Mouse (Mus musculus): Measurements from ENCODE around the gene Qrich1. TPM values are rescaled to one million over a fixed set of nuclear protein-coding genes. Genes with fewer than 3 reads are reported as not detected.
A peak's percentile ranks its signal among the peaks of the same experiment; 100 is the strongest.

Gene Qrich1
- total and polyA plus RNA-seq, 2 experiments from 2014 or later: 123 to 265 TPM

GRCm38 (mm10) chr9:108574921-108575320 is 58.3 kb downstream of the Qrich1 start:
- Histone ChIP-seq H3K9me3 (ENCODE audit: low read length) (no peaks in the 10 kb centered on the region), H3K27ac (ENCODE audit: low read depth, low read length) (no peak overlapping the region), H3K9ac (no peak overlapping the region), H3K27me3 (ENCODE audit: insufficient read depth, low read length) (no peaks in the 10 kb centered on the region), H3K4me2 (ENCODE audit: low read depth) (no peak overlapping the region), H3K4me3 (ENCODE audit: low read depth, low read length) (no peak overlapping the region), H3K4me1 (ENCODE audit: insufficient read depth) (peaks cover 21% of the 10 kb centered on the region), H3K36me3 (ENCODE audit: insufficient read depth) (peaks cover 36% of the 10 kb centered on the region)
- 89% methylated on average over 12 of the region's 12 CpGs for WGBS
- TF ChIP-seq CTCF (IDR thresholded peaks at IDR 0.05; ENCODE audit: low read depth): no peak
- DNase-seq (no peak), ATAC-seq (no peak)

- peaks cover 16% of the 10 kb centered on the region for H3K4me1 ChIP-seq (ENCODE audit: insufficient read depth)
- no peak overlapping the region for H3K27ac ChIP-seq (ENCODE audit: low read depth, low read length)
- peaks cover 36% of the 10 kb centered on the region for H3K36me3 ChIP-seq (ENCODE audit: insufficient read depth)
- no peak for DNase-seq
- H3K9ac ChIP-seq: no peak overlapping the region
- H3K4me2 ChIP-seq (ENCODE audit: low read depth): no peak overlapping the region
- TF ChIP-seq CTCF (IDR thresholded peaks at IDR 0.05; ENCODE audit: low read depth): no peak
- no peaks in the 10 kb centered on the region for H3K27me3 ChIP-seq (ENCODE audit: insufficient read depth, low read length)
- H3K4me3 ChIP-seq (ENCODE audit: low read depth, low read length): no peak overlapping the region
- ATAC-seq: no peak
- no peaks in the 10 kb centered on the region for H3K9me3 ChIP-seq (ENCODE audit: low read length)
- 89% methylated on average over 37 of the region's 37 CpGs for WGBS
Observed at GRCm38 (mm10) chr9:108575321-108576297, 59.0 kb downstream of the Qrich1 start.

- TF ChIP-seq CTCF (IDR thresholded peaks at IDR 0.05; ENCODE audit: low read depth): no peak
- H3K4me2 ChIP-seq (ENCODE audit: low read depth): peak overlapping the region; percentile 73
- H3K27me3 ChIP-seq (ENCODE audit: insufficient read depth, low read length): no peaks in the 10 kb centered on the region
- H3K36me3 ChIP-seq (ENCODE audit: insufficient read depth): peaks cover 37% of the 10 kb centered on the region
- DNase-seq: no peak
- peak overlapping the region; percentile 90 for H3K4me3 ChIP-seq (ENCODE audit: low read depth, low read length)
- H3K27ac ChIP-seq (ENCODE audit: low read depth, low read length): 0 out of 2 replicates have a peak overlapping the region, but pooled peaks have one; percentile 97
- H3K9me3 ChIP-seq (ENCODE audit: low read length): no peaks in the 10 kb centered on the region
- 39% methylated on average over 6 of the region's 6 CpGs for WGBS
- peaks cover 15% of the 10 kb centered on the region for H3K4me1 ChIP-seq (ENCODE audit: insufficient read depth)
- no peak for ATAC-seq
- H3K9ac ChIP-seq: peak overlapping the region; percentile 94; the same call in 1 of the 2 replicates
Observed at GRCm38 (mm10) chr9:108577025-108577424, 60.4 kb downstream of the Qrich1 start.

GRCm38 (mm10) chr9:108577934-108578544 is 61.4 kb downstream of the Qrich1 start:
- peak; percentile 67 for DNase-seq
- peaks cover 37% of the 10 kb centered on the region for H3K36me3 ChIP-seq (ENCODE audit: insufficient read depth)
- H3K4me3 ChIP-seq (ENCODE audit: low read depth, low read length): peak overlapping the region; percentile 90
- peak; percentile 23; the same call in 1 of the 2 replicates for ATAC-seq
- no peak for TF ChIP-seq CTCF (IDR thresholded peaks at IDR 0.05; ENCODE audit: low read depth)
- H3K4me2 ChIP-seq (ENCODE audit: low read depth): peak overlapping the region; percentile 73
- no peaks in the 10 kb centered on the region for H3K9me3 ChIP-seq (ENCODE audit: low read length)
- H3K9ac ChIP-seq: peak overlapping the region; percentile 94
- under 1% methylated on average over 24 of the region's 24 CpGs for WGBS
- H3K4me1 ChIP-seq (ENCODE audit: insufficient read depth): peaks cover 15% of the 10 kb centered on the region
- peak overlapping the region; percentile 97 for H3K27ac ChIP-seq (ENCODE audit: low read depth, low read length)
- no peaks in the 10 kb centered on the region for H3K27me3 ChIP-seq (ENCODE audit: insufficient read depth, low read length)

GRCm38 (mm10) chr9:108578545-108579343 is 62.1 kb downstream of the Qrich1 start, which contains the start of gene Wdr6:
TSS of gene Wdr6 (minus strand) at chr9:108578739.
- WGBS: 7% methylated on average over 51 of the region's 51 CpGs
- TF ChIP-seq CTCF (IDR thresholded peaks at IDR 0.05; ENCODE audit: low read depth): no peak; the same call in 1 of the 2 replicates
- ATAC-seq (peak; percentile 97), DNase-seq (peak; percentile 96)
- H3K27me3 ChIP-seq (ENCODE audit: insufficient read depth, low read length): no peaks in the 10 kb centered on the region
- no peaks in the 10 kb centered on the region for H3K9me3 ChIP-seq (ENCODE audit: low read length)
- H3K9ac ChIP-seq: peak within 1 kb of the TSS; percentile 94
- H3K4me2 ChIP-seq (ENCODE audit: low read depth): peak within 1 kb of the TSS; percentile 73
- H3K36me3 ChIP-seq (ENCODE audit: insufficient read depth): peaks cover 31% of the 10 kb centered on the region
- H3K27ac ChIP-seq (ENCODE audit: low read depth, low read length): peak within 1 kb of the TSS; percentile 97
- peak within 1 kb of the TSS; percentile 90 for H3K4me3 ChIP-seq (ENCODE audit: low read depth, low read length)
- peaks cover 15% of the 10 kb centered on the region for H3K4me1 ChIP-seq (ENCODE audit: insufficient read depth)

- DNase-seq: no peak
- no peak for TF ChIP-seq CTCF (IDR thresholded peaks at IDR 0.05; ENCODE audit: low read depth)
- no peaks in the 10 kb centered on the region for H3K27me3 ChIP-seq (ENCODE audit: insufficient read depth, low read length)
- 66% methylated on average over 5 of the region's 5 CpGs for WGBS
- peak overlapping the region; percentile 94 for H3K9ac ChIP-seq
- peak overlapping the region; percentile 90; the same call in 1 of the 2 replicates for H3K4me3 ChIP-seq (ENCODE audit: low read depth, low read length)
- H3K9me3 ChIP-seq (ENCODE audit: low read length): no peaks in the 10 kb centered on the region
- no peak for ATAC-seq
- H3K36me3 ChIP-seq (ENCODE audit: insufficient read depth): peaks cover 31% of the 10 kb centered on the region
- H3K27ac ChIP-seq (ENCODE audit: low read depth, low read length): peak overlapping the region; percentile 97
- H3K4me2 ChIP-seq (ENCODE audit: low read depth): peak overlapping the region; percentile 73
- H3K4me1 ChIP-seq (ENCODE audit: insufficient read depth): peaks cover 15% of the 10 kb centered on the region
Observed at GRCm38 (mm10) chr9:108579344-108579690, 62.7 kb downstream of the Qrich1 start.
